Mouse (Mus musculus) heart, adult 2 months (tissue): ENCODE measurements at regions not wholly inside any gene's neighbourhood (a gene's known extent, or its start where the extent isn't known, plus 50 kb on each side); places are given as distances from the start of the nearest gene placed in this dataset.

Experiments used
- EP300 ChIP-seq: fragments of 200-500 bp; IDR thresholded peaks from 2 replicates; pipeline ENCODE4 v1.6.1; 2011; ENCODE audit warnings: low read depth, low read length, control low read depth; ENCODE audit not compliant: insufficient read depth
- POLR2A ChIP-seq: fragments of 200-500 bp; IDR thresholded peaks from 2 replicates; pipeline ENCODE4 v1.6.1; 2011; ENCODE audit warnings: mild to moderate bottlenecking, low read depth, low read length, control low read depth; ENCODE audit not compliant: insufficient read depth

DNA sequence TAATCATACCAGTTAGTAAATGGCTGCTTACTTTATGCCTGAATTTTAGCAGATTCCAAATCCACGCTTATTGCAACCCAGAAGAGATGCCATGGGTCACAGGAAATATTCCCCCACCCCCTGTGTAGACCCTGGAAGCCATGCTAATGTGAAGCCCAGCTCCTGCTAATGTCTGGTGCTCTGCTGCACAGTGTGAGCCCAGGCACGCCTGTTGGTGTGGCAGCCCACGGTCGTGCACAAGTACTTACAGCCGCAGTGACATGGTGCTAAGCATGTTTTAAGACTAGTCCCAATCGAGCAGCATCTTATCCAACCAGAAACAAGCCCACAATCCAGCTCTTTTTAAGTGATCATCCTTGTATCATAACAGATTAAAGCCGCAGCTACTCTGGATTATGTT lies 480.5 kb upstream of the Pitx2 start:
- TF ChIP-seq EP300 (no peak), POLR2A (no peak)
